In genomic region chr13:42957856-42958255, GRCm38 (mm10) we compare ENCODE assay signal across 10 mouse cellular contexts.
DNase-seq lines count a peak whose midpoint lies in the region.
"Had no signal": no experiment of that assay in that cellular context is flagged by ENCODE, and none has a peak within 500 bp of the region (broad histone marks: within the 10 kb centered on the region; RNA-seq: fewer than 3 reads in every experiment).

No protein-coding gene starts in this region.

- peak; percentile 38 for DNase-seq in kidney, postnatal 10 days
- DNase-seq in kidney, adult 18-20 months, result no peak
- DNase-seq in retina, postnatal 1 day, result peak; percentile 36
- DNase-seq in retina, embryonic 14.5 days (ENCODE audit: low spot score), result no peak
- peak; percentile 32 to 44 for DNase-seq in heart, postnatal 10 days
- no peak for DNase-seq in c-Kit-positive CD71-positive TER-119-positive erythroid progenitor cells, embryonic 14.5 days (ENCODE audit: low spot score)
- DNase-seq in cerebellum, postnatal 36 days, result no peak
- DNase-seq: cerebellum, adult 9-10 months; kidney, adult 9 months; thymus, postnatal 14 days had no signal

- intact Hi-C loops in heart, postnatal 10 days (cut with DNase I), result no loop called here

Comparison
In these comparisons a context has a peak if more than half of its experiments do, and no peak if none do; other contexts are left out.
1. DNase-seq: peak in kidney, postnatal 10 days (single experiment), retina, postnatal 1 day (single experiment) and heart, postnatal 10 days (2 of 2); none in kidney, adult 18-20 months (single experiment), retina, embryonic 14.5 days (single experiment), c-Kit-positive CD71-positive TER-119-positive erythroid progenitor cells, embryonic 14.5 days (single experiment) and cerebellum, postnatal 36 days (0 of 2).